ENCODE assay signal across 11 mouse cellular contexts in genomic region chr1:157019892-157020291, GRCm38 (mm10).
DNase-seq lines count a peak whose midpoint lies in the region; ATAC-seq and TF ChIP-seq lines count a peak whose summit lies in the region.
"Had no signal": no experiment of that assay in that cellular context is flagged by ENCODE, and none has a peak within 500 bp of the region (broad histone marks: within the 10 kb centered on the region; RNA-seq: fewer than 3 reads in every experiment).

No protein-coding gene starts in this region.

- WGBS in heart, embryonic 13.5 days = 51% methylated on average over 7 of the region's 7 CpGs
- 16% methylated on average over 7 of the region's 7 CpGs for WGBS in olfactory bulb, adult 2 months
- 67% methylated on average over 7 of the region's 7 CpGs for WGBS in midbrain, postnatal 0 days

- intact Hi-C loops in heart, postnatal 14 days (cut with DNase I) = no loop called here

- H3K9me3 ChIP-seq in heart, embryonic 13.5 days = no peaks in the 10 kb centered on the region
- no peaks in the 10 kb centered on the region for H3K9me3 ChIP-seq in midbrain, postnatal 0 days (ENCODE audit: low read length)
- H3K9me3 ChIP-seq: embryonic facial prominence, embryonic 10.5 days had no signal

- H3K4me2 ChIP-seq in heart, embryonic 13.5 days = no peak overlapping the region
- no peak overlapping the region for H3K4me2 ChIP-seq in midbrain, postnatal 0 days (ENCODE audit: low read depth, low read length, poor library complexity, severe bottlenecking)

- no peaks in the 10 kb centered on the region for H3K27me3 ChIP-seq in heart, embryonic 13.5 days (replicated peaks)
- H3K27me3 ChIP-seq in midbrain, postnatal 0 days (ENCODE audit: insufficient read depth, low read length) = no peaks in the 10 kb centered on the region

- H3K9ac ChIP-seq in heart, embryonic 13.5 days = no peak overlapping the region
- no peak overlapping the region for H3K9ac ChIP-seq in midbrain, postnatal 0 days (replicated peaks; ENCODE audit: low read length, poor library complexity, severe bottlenecking)

- no peaks in the 10 kb centered on the region for H3K36me3 ChIP-seq in heart, embryonic 13.5 days
- H3K36me3 ChIP-seq in midbrain, postnatal 0 days (ENCODE audit: insufficient read depth, low read length) = no peaks in the 10 kb centered on the region
- H3K36me3 ChIP-seq: embryonic facial prominence, embryonic 10.5 days had no signal

- TF ChIP-seq CTCF in olfactory bulb, adult 2 months (IDR thresholded peaks at IDR 0.05; ENCODE audit: insufficient read depth, low read depth, low read length) = no peak
- TF ChIP-seq CTCF in midbrain, postnatal 0 days (IDR thresholded peaks at IDR 0.05) = no peak

- H3K4me1 ChIP-seq in heart, embryonic 13.5 days = peaks cover 20% of the 10 kb centered on the region
- H3K4me1 ChIP-seq in olfactory bulb, adult 2 months (ENCODE audit: control insufficient read depth, insufficient read depth, low read length) = peaks cover 6% of the 10 kb centered on the region
- H3K4me1 ChIP-seq in midbrain, postnatal 0 days (ENCODE audit: insufficient read depth, low read length) = no peaks in the 10 kb centered on the region

- ATAC-seq in heart, embryonic 13.5 days (ENCODE audit: extremely low read depth, insufficient number of reproducible peaks, low FRiP score, low TSS enrichment) = no peak
- no peak for ATAC-seq in megakaryocyte-erythroid progenitor cell, adult 5-6 weeks (replicated peaks; ENCODE audit: low FRiP score, low TSS enrichment, poor library complexity, severe bottlenecking)
- ATAC-seq in midbrain, postnatal 0 days (ENCODE audit: low FRiP score) = no peak

- peak overlapping the region; percentile 46; the same call in 1 of the 2 replicates for H3K27ac ChIP-seq in heart, embryonic 13.5 days (replicated peaks)
- H3K27ac ChIP-seq in olfactory bulb, adult 2 months (ENCODE audit: insufficient read depth, low read depth, low read length) = peak overlapping the region; percentile 97
- no peak overlapping the region for H3K27ac ChIP-seq in midbrain, postnatal 0 days (ENCODE audit: low read depth, low read length)
- H3K27ac ChIP-seq: embryonic facial prominence, embryonic 10.5 days; gastrocnemius, adult 2 months had no signal

- DNase-seq in heart, postnatal 14 days = no peak
- DNase-seq in right cerebral cortex, adult 2 months (ENCODE audit: low spot score in 2 of 2) = peak; percentile 45 to 53
- no peak for DNase-seq in right cerebral cortex, postnatal 4 days
- peak; percentile 42 to 66 for DNase-seq in adrenal gland, postnatal 36 days
- no peak for DNase-seq in midbrain, postnatal 0 days (ENCODE audit: low spot score)
- DNase-seq: gastrocnemius, adult 2 months; lung, postnatal 36 days had no signal

- no peak overlapping the region for H3K4me3 ChIP-seq in heart, embryonic 13.5 days
- H3K4me3 ChIP-seq in olfactory bulb, adult 2 months (ENCODE audit: insufficient read depth, low read depth, low read length) = no peak overlapping the region
- no peak overlapping the region for H3K4me3 ChIP-seq in midbrain, postnatal 0 days (ENCODE audit: low read depth, low read length)
- H3K4me3 ChIP-seq: embryonic facial prominence, embryonic 10.5 days; gastrocnemius, adult 2 months had no signal

- no peak for TF ChIP-seq POLR2A in olfactory bulb, adult 2 months (IDR thresholded peaks at IDR 0.05; ENCODE audit: insufficient read depth, low read depth, low read length)

Comparison
In these comparisons a context has a peak if more than half of its experiments do, and no peak if none do; other contexts are left out.
1. DNase-seq: peak in right cerebral cortex, adult 2 months (2 of 2) and adrenal gland, postnatal 36 days (2 of 2); none in heart, postnatal 14 days (0 of 2), right cerebral cortex, postnatal 4 days (single experiment) and midbrain, postnatal 0 days (single experiment).